Mouse (Mus musculus) forelimb bud, embryonic 11.5 days (tissue): ENCODE measurements around the gene Zfp526.

Experiments used
- DNase-seq: peaks from one replicate; pipeline ENCODE4 v3.0.0-alpha.2; 2012; ENCODE audit warnings: low read depth, low spot score

Gene Zfp526

DNA sequence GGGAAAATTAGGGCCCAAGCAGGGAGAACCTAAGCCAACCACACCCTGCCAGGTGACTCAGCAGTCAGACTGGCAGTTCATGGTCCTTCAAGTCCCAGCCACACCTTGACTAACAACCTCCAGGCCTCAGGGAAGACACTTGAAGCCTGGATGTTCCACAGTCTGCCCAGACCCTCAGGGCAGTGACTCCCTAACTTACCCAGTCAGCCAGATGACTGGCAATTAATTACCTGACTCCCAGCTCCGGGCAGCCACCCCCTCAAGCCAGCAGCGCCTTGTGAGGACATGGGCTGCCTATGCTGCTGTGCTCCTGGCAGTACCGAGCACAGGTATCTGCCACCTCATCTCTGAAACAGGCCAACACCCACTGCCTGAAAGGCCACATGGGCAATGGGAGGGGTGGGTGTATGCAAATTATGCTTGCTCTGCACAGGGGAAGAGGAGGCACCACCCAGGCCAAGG, 12.0 kb upstream of the Zfp526 start:
- DNase-seq, result no peak

DNA sequence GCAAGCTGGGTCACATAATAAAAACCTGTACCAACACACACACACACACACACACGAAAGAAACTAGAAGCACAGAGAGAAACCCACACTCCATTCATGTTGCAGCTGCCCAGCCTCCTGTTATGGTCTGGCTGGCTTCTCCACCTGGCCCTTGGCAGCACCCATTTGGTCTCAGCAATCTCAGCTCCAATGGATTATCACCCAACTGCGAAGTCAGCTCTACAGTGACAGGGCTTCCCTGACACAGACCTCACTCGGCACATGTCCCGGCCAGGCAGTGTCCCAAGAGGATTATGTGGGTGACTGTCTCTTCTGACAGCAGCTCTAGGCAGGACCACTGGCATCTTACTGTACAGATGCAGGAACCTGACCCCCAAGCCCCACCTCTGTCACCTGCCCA, 10.7 kb upstream of the Zfp526 start:
- DNase-seq, result no peak

GRCm38 (mm10) chr7:25213099-25213498, 8.1 kb upstream of the Zfp526 start:
- no peak for DNase-seq

DNA sequence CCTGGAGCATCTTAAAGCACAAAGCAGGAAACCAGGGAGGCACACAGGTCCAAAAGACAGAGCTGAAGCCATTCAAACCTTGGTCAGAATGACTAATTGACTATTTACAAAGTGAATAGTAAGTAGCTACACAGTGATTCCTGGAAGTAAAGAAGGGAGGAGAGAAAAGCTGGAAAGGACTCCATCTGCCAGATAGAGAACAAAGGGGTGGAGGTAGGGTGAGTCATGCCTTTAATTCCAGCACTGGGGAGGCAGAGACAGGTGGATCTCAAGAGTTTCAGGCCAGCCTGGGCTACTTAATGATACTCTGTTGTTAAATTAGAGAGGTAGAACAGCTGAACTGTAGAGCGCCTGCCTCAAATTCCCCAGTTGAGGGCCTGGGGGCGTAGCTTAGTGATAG, 7.1 kb upstream of the Zfp526 start:
- DNase-seq, result no peak

- no peak for DNase-seq
These were observed 3.4 kb upstream of the Zfp526 start for GRCm38 (mm10) chr7:25217653-25218395.

DNA sequence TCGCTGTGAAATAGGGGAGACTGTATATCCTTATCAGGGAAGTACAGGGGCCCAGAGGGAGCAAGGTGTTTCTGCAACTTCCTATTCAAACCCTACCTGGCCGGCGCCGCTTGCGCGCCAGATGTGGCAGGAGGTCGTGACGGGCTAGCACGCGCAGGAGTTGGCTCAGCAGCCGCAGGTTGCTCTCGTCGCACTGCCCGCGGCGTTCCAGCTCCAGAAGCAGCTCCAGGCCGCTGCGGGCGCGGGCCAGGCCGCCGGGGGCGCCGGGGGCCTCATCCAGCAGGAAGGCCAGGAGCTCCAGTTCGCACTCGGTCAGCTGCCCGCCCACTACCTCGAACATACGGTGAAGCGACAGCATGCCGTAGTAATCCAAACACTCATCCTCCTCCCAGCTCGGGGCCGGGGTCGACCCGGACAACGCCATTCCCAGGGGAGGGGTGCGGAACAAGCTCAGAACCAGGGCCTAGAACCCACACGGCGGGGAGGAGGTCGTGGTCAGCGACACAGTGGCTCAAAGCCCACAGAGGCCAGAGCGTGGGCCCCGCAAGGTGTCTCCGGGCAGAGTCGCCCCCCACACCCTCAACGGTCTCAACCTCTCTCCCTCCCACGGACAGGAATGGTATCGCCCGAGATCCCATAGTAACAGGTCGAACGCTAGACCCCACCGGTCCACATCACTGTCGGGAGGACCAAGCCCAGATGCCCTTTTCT, 2.4 kb upstream of the Zfp526 start:
- peak; percentile 69 for DNase-seq

DNA sequence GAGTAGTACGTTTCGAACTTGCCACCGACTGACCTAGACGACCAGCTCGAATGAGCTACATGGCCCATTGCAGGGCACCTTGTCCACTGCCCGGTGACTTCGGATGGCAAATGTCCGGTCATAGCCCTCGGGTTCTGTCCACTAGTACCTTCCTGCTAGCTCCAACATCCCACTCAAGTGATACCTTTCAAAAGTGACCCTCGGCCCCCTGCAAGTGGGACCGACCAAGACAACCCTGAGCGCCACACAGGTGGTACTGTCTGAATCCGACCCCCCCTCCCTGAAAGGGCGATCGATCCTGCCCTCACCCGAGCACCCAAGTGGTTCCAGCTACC, 1.8 kb upstream of the Zfp526 start:
- DNase-seq, result peak; percentile 14

DNA sequence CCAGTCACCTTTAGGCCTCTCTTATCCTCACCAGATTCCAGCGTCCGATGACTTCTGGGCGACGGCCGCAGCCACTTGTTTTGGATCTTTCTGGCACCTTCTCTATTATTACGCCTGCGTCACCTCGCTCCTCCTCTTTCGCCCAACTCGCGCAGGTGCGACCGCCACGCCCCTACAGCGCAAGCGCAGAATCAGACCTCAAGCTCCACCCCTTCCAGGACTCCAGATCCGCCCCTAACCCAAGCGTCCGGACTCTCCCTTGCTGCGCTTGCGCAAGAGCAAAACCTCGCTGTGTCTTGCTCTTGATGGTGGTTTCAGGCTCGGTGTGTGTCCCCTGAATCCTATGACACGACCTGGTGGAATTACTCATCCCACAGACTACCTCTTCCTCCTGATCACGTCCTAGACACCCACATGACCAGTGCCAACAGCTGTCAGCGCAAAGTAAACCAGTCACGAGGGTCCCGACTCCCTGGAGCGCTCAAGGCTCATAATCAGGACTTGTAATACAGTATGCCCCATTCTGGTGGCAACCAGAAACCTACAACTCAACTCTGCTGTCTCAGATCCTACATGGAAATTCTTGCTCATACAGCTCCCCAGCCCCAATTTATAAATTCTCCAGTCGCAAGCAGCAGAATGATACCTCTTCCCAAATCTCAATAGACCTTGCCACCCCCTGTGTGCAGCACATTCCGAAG, 1.3 kb upstream of the Zfp526 start:
- DNase-seq, result peak; percentile 96

DNA sequence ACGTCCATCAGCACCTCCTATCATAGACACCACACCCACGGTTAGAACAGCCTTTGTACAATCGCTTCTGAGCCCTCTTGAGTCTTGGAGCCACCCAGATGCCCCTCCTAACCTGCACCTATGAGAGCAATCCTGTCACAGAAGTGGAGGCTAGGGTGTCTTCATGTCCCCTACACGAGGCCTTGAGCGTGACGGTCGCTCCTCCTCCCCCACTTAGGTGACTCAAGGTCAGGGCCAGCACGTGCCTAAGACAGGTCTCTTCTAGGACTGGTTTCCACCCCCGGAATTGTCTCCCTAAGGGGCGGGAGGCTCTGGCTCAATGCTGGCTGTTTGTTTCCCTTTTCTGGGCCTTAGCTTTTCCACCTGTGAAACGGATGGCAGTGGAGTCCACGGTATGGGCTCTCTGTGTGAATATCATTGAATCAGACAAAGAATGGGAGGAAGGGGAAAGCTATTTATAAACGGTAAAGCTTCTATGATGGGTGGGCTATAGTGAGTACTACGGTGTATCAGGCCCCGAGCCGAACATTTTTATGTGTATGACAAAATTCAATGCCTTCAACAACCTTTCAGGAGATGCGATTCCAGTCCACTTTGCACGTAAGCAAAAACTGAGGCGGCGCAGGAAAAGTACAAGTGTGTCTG, 646 bp upstream of the Zfp526 start, which contains the start of gene Dedd2:
TSS of gene Dedd2 (minus strand) at position 159 of the 645 bp plus-strand sequence.
- DNase-seq, result no peak

- no peak for DNase-seq
These were observed 1.2 kb downstream of the Zfp526 start for GRCm38 (mm10) chr7:25222275-25222967.

DNA sequence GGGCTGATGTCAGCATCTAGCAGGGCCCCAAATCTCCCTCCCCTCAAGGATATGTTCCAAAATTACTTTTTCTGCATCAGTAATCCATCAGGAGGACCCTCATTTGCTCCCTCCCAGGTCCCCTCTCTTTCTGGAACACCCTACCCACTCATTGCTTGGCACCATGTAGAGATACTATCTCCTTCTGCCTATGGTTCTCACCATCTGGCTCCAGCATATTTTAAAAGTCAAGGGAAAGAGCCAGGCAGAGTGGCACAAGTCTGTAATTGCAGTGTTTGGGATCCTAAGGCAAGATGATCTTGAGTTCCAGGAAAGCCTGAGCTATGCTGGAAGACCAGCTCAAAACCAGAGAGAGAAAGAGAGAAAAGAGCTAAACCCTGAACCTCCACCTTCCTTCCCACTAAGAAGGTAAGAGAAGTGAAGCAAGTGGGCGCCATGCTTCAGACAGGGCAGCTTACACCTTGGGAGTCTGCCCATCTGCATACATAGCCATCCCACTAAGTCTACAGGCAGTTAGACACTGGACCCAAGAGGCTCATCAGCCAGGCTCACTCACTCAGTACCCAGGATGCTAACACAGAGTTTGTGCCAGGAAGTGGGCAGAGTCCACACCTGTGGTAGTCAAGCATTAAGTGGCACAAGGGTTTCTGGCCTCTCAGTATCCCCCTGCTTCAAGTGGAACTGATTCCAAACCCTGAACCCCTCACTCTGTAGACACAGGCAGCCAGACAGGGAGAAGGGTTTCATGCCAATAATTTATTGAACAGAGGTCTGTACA, 6.5 kb downstream of the Zfp526 start:
- DNase-seq, result no peak

DNA sequence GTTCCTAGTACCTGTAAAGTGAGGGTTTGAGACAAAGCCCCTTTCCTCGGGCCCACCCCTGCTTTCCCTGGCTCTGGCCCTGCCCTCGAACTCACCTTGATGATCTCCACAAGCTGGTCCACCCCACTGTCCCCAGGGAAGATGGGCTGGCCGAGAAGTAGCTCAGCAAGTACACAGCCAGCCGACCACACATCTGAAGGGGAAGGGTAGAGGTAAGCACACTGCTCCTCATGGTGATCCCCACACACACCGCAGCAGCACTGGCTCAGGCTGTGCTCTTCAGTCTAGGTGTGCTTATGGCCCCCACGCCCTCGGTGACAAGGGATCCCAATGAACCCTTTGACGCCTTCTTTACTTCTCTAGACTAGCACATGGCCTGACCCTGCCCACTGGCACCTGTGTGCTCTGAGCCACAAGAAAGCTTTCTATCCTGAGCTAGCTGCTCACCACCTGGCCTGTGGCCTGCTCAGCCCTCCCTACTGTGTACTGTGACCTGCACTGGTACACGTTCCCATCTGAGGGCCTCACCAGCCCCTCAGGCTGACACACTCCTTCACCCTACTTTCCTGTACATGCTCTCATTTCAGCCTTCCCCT, 9.6 kb downstream of the Zfp526 start:
- no peak for DNase-seq

DNA sequence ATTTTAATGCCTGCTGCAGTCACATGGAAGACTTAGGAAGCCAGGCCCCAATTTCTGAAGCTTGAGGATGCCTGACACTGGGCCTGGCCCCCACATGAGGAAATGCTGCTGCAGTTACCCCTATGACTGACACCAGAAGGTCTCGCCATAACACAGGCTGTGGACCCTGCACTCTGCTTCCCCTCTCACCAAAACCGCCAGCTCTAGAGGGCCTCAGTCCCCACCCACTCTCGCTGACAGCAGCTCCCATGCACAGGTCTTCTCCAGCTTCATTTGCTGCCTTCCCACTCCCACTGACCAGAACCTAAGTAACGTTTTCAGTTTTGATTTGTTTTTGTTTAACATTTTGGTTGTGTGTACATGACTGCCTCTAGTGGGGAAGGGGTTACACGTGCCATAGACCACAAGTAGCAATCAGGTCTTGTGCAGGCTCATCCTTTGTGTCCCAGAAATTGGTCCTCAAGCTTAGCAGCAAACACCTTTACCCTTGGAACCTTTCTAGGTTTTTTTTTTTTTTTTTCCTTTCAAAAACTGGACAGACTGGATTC, 10.9 kb downstream of the Zfp526 start:
- DNase-seq, result no peak

- no peak for DNase-seq
These were observed 11.8 kb downstream of the Zfp526 start for GRCm38 (mm10) chr7:25233061-25233460.

DNA sequence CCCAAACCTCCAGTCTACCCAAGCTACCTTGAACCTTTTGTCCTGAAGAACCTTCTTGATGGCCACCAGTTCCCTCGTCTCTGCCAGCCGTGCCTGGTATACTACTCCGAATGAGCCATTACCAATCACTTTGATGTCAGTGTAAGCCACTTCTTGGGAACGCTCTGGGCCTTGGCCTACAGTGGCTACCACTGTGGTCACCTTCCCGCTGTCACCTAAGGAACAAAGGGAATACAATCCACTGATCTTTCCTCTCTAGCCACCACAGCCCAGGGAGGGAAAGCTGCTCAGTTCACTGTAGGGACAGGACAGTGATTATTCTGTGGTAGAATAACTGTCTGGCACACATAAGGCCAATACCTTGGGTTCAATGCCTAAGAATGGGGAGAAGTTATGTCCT, 14.3 kb downstream of the Zfp526 start:
- no peak for DNase-seq

DNA sequence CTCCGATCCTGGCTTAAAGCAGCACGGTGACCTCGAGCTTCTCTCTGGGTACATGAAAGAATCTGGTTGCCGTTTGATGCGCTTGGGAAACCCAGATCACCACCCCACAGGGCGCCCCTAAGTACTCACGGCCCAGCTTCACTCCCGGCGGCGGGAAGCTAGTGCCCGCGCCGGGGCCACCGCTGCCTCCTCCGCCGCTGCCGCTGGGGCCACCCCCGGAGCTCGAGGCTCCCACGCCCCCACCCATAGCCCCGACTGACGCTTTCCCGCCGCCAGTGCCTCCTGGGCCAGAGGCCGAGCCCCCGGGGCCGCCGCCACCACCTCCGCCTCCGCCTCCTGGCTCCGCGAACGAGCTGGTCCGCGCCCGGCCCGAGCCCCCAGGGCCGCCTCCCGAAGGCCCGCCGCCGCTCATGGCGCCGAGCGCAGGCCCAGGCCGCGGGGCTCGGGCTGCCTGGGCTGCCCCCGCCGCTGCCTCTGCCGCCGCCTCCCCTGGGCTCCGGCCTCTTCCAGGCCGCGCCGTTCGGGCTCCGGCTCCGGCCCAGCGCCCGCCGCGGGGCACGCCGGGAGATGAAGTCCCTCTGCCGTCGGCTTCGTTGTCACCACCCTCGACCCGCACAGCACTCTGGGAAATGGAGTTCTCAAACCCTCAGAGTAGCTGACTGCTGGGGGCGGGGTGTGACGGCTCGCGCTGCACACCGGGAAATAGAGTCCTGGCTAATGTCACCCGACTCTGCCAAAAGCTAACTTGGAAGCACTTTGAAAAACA, 16.2 kb downstream of the Zfp526 start, which contains the start of gene Gsk3a:
TSS of gene Gsk3a (minus strand) at position 603 of the 766 bp plus-strand sequence.
- peak; percentile 95 for DNase-seq

GRCm38 (mm10) chr7:25238015-25238706, 16.9 kb downstream of the Zfp526 start:
- peak; percentile 95 for DNase-seq

- peak; percentile 90 for DNase-seq
These were observed 17.8 kb downstream of the Zfp526 start for GRCm38 (mm10) chr7:25238829-25239623.
